Mouse (Mus musculus) lung, adult 2 months (tissue): Measurements from ENCODE around the gene Fbxo46. TPM values are rescaled to one million over a fixed set of nuclear protein-coding genes. Genes with fewer than 3 reads are reported as not detected.

Experiments used
- DNase-seq: peaks from one replicate; pipeline ENCODE4 v3.0.0; 2022
- H3K4me1 ChIP-seq: fragments of 200-500 bp; 2 replicates; pipeline ENCODE4 v1.6.1; 2011; ENCODE audit warnings: low read length; ENCODE audit not compliant: control insufficient read depth, insufficient read depth
- H3K4me3 ChIP-seq: fragments of 200-500 bp; replicated peaks from 2 replicates; pipeline ENCODE3; 2011; ENCODE audit warnings: low read depth, mild to moderate bottlenecking, control low read depth, low read length; ENCODE audit errors: extremely low read depth
- CTCF ChIP-seq: fragments of 200-500 bp; IDR thresholded peaks from 2 replicates; pipeline ENCODE4 v1.5.1; 2011; ENCODE audit warnings: mild to moderate bottlenecking, low read length, control low read depth; ENCODE audit not compliant: insufficient read depth
- POLR2A ChIP-seq: fragments of 200-500 bp; IDR thresholded peaks from 2 replicates; pipeline ENCODE4 v1.6.1; 2011; ENCODE audit warnings: low read depth, mild to moderate bottlenecking, control low read depth, low read length, borderline replicate concordance; ENCODE audit errors: extremely low read depth
- WGBS: fragments of 180-500 bp; shearing (Covaris S2); methylation state at CpG from one replicate; pipeline ENCODE4 v1.1.7; 2018; 5-methylcytosine and 5-hydroxymethylcytosine counted together
- polyA plus RNA-seq: library from polyadenylated mRNA; depleted of rRNA; stranded (reverse); fragments of >200 nt; gene quantifications from 2 replicates; pipeline ENCODE4 v1.2.3, GENCODE M21; 2012; rRNA removed

The Fbxo46 gene
- polyA plus RNA-seq, 1 experiment: 10.7 TPM

DNA sequence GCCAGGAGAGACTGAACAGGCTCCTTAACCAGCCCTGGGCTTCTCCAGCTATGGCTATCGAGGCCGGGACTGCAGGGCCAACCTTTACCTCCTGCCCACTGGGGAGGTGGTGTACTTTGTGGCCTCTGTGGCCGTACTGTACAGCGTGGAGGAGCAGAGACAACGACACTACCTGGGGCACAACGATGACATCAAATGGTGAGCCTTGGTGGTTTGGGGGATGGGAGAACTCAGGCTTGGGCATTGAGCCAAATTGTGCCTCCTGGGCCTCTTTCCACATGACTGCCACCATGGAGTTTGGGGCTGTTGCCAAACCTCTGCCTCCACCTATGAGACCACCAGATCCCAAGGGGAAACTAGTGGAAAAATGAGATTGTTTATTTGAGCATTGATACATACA is 65.1 kb downstream of the Fbxo46 start:
- WGBS: 72% methylated on average over 6 of the region's 6 CpGs
- TF ChIP-seq POLR2A: no peak
- TF ChIP-seq CTCF: no peak
- DNase-seq: no peak
- Histone ChIP-seq H3K4me3 (no peak overlapping the region), H3K4me1 (peaks cover 3% of the 10 kb centered on the region)

Other genes starting within 250 kb of the Fbxo46 start
- 46.7 and 112 TPM in 2 replicates for gene Pglyrp1, start 248.5 kb upstream of the Fbxo46 start, polyA plus RNA-seq
- gene Ccdc61, start 209.4 kb upstream of the Fbxo46 start, polyA plus RNA-seq: 22.7 and 26.9 TPM in 2 replicates
- gene Nova2, start 194.0 kb upstream of the Fbxo46 start, polyA plus RNA-seq: 4.2 and 5.0 TPM in 2 replicates
- gene Nanos2, start 132.5 kb upstream of the Fbxo46 start, polyA plus RNA-seq: 0.07 and 0.09 TPM in 2 replicates
- 7.2 and 10.2 TPM in 2 replicates for gene Mypop, start 128.6 kb upstream of the Fbxo46 start, polyA plus RNA-seq
- gene Irf2bp1, start 115.8 kb upstream of the Fbxo46 start, polyA plus RNA-seq: 34.7 and 39.9 TPM in 2 replicates
- gene Foxa3, start 96.3 kb upstream of the Fbxo46 start, polyA plus RNA-seq: 0.39 and 0.60 TPM in 2 replicates
- 69.3 and 76.1 TPM in 2 replicates for gene Sympk, start 95.5 kb upstream of the Fbxo46 start, polyA plus RNA-seq
- gene Rsph6a, start 65.2 kb upstream of the Fbxo46 start, polyA plus RNA-seq: not detected in 2 replicates
- gene Dmwd, start 43.6 kb upstream of the Fbxo46 start, polyA plus RNA-seq: 94.6 and 101 TPM in 2 replicates
- gene Dmpk, start 36.0 kb upstream of the Fbxo46 start, polyA plus RNA-seq: 209 and 259 TPM in 2 replicates
- 39.6 and 47.2 TPM in 2 replicates for gene Six5, start 25.3 kb upstream of the Fbxo46 start, polyA plus RNA-seq
- not detected in 2 replicates for gene Gm4969, start 1.5 kb upstream of the Fbxo46 start, polyA plus RNA-seq
- gene Qpctl, start 29.4 kb downstream of the Fbxo46 start, polyA plus RNA-seq: 11.1 and 14.9 TPM in 2 replicates
- gene Snrpd2, start 29.9 kb downstream of the Fbxo46 start, polyA plus RNA-seq: 16.2 and 20.1 TPM in 2 replicates
- gene Gipr, start 46.3 kb downstream of the Fbxo46 start, polyA plus RNA-seq: 0.19 and 0.24 TPM in 2 replicates
- gene Eml2, start 56.6 kb downstream of the Fbxo46 start, polyA plus RNA-seq: 73.7 and 81.5 TPM in 2 replicates
- gene Gpr4, start 92.7 kb downstream of the Fbxo46 start, polyA plus RNA-seq: 21.6 and 29.5 TPM in 2 replicates
- gene Opa3, start 108.5 kb downstream of the Fbxo46 start, polyA plus RNA-seq: 24.6 and 27.6 TPM in 2 replicates
- 194 TPM in 2 replicates for gene Vasp, start 152.0 kb downstream of the Fbxo46 start, polyA plus RNA-seq
- 0.23 and 0.36 TPM in 2 replicates for gene Ppm1n, start 160.2 kb downstream of the Fbxo46 start, polyA plus RNA-seq
- 56.3 and 76.2 TPM in 2 replicates for gene Rtn2, start 162.8 kb downstream of the Fbxo46 start, polyA plus RNA-seq
- 4.0 and 4.6 TPM in 2 replicates for gene Fosb, start 190.2 kb downstream of the Fbxo46 start, polyA plus RNA-seq
- 38.7 and 46.6 TPM in 2 replicates for gene Ercc1, start 224.9 kb downstream of the Fbxo46 start, polyA plus RNA-seq
- 4.6 and 5.2 TPM in 2 replicates for gene Cd3eap, start 239.6 kb downstream of the Fbxo46 start, polyA plus RNA-seq
- 10.0 and 17.8 TPM in 2 replicates for gene Ppp1r13l, start 239.9 kb downstream of the Fbxo46 start, polyA plus RNA-seq